In the genomic region with DNA sequence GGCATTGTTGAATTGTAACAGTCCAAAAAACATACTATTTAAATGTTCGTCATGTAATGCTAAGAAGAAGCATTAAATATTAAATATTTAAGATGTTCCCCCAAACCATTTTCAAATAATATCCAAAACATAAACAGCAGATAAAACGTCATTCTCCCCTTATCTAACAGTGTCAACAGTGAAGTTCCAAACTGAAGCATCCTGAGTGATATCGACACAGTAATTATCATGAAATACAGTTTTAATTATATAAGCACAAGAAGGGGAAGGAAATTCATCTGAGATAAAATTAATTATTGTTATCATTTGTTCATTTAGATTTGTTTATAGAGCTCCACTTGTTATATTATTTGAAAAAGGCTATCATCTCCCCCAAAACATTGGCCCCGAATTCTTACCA, we compare ENCODE assay signal across 27 mouse cellular contexts.
"Had no signal": no experiment of that assay in that cellular context is flagged by ENCODE, and none has a peak within 500 bp of the region (broad histone marks: within the 10 kb centered on the region; RNA-seq: fewer than 3 reads in every experiment).

No protein-coding gene starts in this region.

- ATAC-seq: forebrain, embryonic 13.5 days; forebrain, embryonic 14.5 days; forebrain, embryonic 15.5 days; forebrain, embryonic 16.5 days; forebrain, postnatal 0 days had no signal

- H3K4me1 ChIP-seq: embryonic facial prominence, embryonic 10.5 days; embryonic facial prominence, embryonic 12.5 days; embryonic facial prominence, embryonic 13.5 days; embryonic facial prominence, embryonic 15.5 days; forebrain, embryonic 10.5 days; forebrain, embryonic 12.5 days; forebrain, embryonic 13.5 days; forebrain, embryonic 15.5 days had no signal

- H3K27ac ChIP-seq: embryonic facial prominence, embryonic 10.5 days; embryonic facial prominence, embryonic 12.5 days; embryonic facial prominence, embryonic 13.5 days; embryonic facial prominence, embryonic 15.5 days; forebrain, embryonic 10.5 days; forebrain, embryonic 12.5 days; forebrain, embryonic 13.5 days; forebrain, embryonic 15.5 days; gastrocnemius, adult 2 months; heart, adult 2 months had no signal

- H3K4me2 ChIP-seq: embryonic facial prominence, embryonic 12.5 days; embryonic facial prominence, embryonic 13.5 days; embryonic facial prominence, embryonic 15.5 days; forebrain, embryonic 12.5 days; forebrain, embryonic 13.5 days; forebrain, embryonic 15.5 days had no signal

- DNase-seq: cerebellum, adult 9-10 months; cerebellum, adult 9-11 months; cerebellum, postnatal 10 days; cerebellum, postnatal 14 days; cerebellum, postnatal 25 days; cerebellum, postnatal 36 days; embryo, embryonic 11 days; forebrain, postnatal 0 days; gastrocnemius, adult 2 months; gastrocnemius, postnatal 10 days; gastrocnemius, postnatal 14 days; gastrocnemius, postnatal 25 days; gastrocnemius, postnatal 36 days; heart, adult 11 months; heart, adult 18-20 months; heart, adult 2 months had no signal

- H3K9ac ChIP-seq: embryonic facial prominence, embryonic 12.5 days; embryonic facial prominence, embryonic 13.5 days; embryonic facial prominence, embryonic 15.5 days; forebrain, embryonic 12.5 days; forebrain, embryonic 13.5 days; forebrain, embryonic 15.5 days; forebrain, postnatal 0 days had no signal

- H3K27me3 ChIP-seq: embryonic facial prominence, embryonic 12.5 days; embryonic facial prominence, embryonic 13.5 days; embryonic facial prominence, embryonic 15.5 days; forebrain, embryonic 12.5 days; forebrain, embryonic 13.5 days; forebrain, embryonic 15.5 days had no signal

- H3K4me3 ChIP-seq: embryonic facial prominence, embryonic 10.5 days; embryonic facial prominence, embryonic 12.5 days; embryonic facial prominence, embryonic 13.5 days; embryonic facial prominence, embryonic 15.5 days; erythroblast, embryonic 14.5 days; forebrain, embryonic 10.5 days; forebrain, embryonic 12.5 days; forebrain, embryonic 13.5 days; forebrain, embryonic 15.5 days; gastrocnemius, adult 2 months; heart, adult 2 months had no signal

- H3K36me3 ChIP-seq: forebrain, embryonic 15.5 days had no signal

- H3K9me3 ChIP-seq: embryonic facial prominence, embryonic 10.5 days; embryonic facial prominence, embryonic 12.5 days; embryonic facial prominence, embryonic 13.5 days; embryonic facial prominence, embryonic 15.5 days; forebrain, embryonic 10.5 days; forebrain, embryonic 12.5 days; forebrain, embryonic 13.5 days; forebrain, embryonic 15.5 days had no signal
